Mouse (Mus musculus) adrenal gland (tissue): ENCODE results near the gene Ptdss2.

Experiments used
- intact Hi-C: fragments of 180-260 bp; cut with DNase I; formaldehyde crosslinking; loops from one replicate; pipeline ENCODE4 v1.15.1; 2025

The Ptdss2 gene

DNA sequence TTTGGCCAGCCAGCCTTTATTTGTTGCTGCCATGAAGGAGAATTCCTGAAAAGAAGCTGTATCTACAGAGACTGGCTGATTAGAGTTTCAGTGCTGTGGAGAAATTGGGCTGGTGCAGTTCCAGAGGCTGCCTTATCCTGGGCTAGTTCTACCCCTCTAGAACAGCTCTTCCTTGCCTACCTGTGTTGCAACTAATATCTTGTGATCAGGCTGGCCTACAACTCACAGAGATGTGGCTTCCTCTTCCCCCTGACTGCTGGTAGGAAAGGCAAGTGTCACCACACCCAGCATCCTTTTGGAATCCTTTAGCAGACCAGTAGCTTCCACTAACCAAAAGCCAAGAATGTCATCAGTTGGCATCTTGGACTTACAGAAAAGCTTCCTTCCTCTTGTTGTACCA, 47.7 kb downstream of the Ptdss2 start:
- intact Hi-C loops = loop anchor here (5.0 to 10.0 kb wide), 2 partner anchors 38 to 225 kb away; partner anchors contain the start of gene Pgghg

- intact Hi-C loops = no loop called here
These were observed 50.2 kb downstream of the Ptdss2 start, which contains the start of gene Rnh1 for GRCm38 (mm10) chr7:141172116-141173006. TSS of gene Rnh1 (minus strand) at chr7:141172857.

GRCm38 (mm10) chr7:141173323-141173850, 51.2 kb downstream of the Ptdss2 start:
- intact Hi-C loops = no loop called here

DNA sequence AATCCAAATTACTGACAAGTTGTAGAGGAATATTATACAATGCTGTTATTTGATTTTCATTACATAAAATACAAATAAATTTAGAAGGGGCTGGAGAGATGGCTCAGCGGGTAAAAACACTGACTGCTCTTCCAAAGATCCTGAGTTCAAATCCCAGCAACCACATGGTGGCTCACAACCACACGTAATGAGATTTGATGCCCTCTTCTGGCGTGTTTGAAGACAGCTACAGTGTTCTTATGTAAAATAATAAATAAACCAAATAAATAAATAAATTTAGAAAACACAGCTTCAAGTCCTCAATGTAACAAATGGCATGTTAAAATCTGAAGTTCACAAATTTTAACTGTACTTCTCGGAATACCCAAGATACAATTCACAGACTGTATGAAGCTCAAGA, 52.9 kb downstream of the Ptdss2 start:
- intact Hi-C loops = loop anchor here (5.0 kb wide), 1 partner anchor 33 kb away; no protein-coding TSS in a partner anchor

- intact Hi-C loops = loop anchor here (2.0 to 5.0 kb wide), 2 partner anchors 34 to 85 kb away; no protein-coding TSS in a partner anchor
These were observed 54.0 kb downstream of the Ptdss2 start for GRCm38 (mm10) chr7:141176173-141176572.

DNA sequence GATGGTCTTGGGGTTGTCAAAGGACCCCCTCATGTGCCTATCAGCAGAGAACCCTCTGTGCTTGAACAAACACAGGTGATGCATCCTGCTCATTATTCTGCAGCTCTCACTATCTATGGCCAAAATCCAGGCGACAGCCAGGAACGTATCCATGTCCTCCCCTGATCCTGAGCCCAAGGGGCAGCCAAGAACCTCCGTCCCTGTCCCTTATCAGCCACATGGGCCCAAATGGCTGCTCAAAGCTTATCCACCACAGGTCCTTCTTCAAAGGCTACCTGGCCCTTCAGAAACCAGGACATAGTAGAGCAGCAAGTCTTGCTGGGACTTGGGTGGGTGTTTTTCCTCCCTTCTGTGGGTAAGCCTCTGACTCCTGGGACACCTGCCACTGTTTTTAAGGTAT, 66.0 kb downstream of the Ptdss2 start:
- intact Hi-C loops = loop anchor here (10.0 kb wide), 1 partner anchor 343 kb away; the partner anchor contains the start of genes Odf3 and Scgb1c1

- intact Hi-C loops = loop anchor here (10.0 kb wide), 1 partner anchor 344 kb away; the partner anchor contains the start of genes Odf3 and Scgb1c1
These were observed 66.6 kb downstream of the Ptdss2 start for GRCm38 (mm10) chr7:141188733-141189132.

DNA sequence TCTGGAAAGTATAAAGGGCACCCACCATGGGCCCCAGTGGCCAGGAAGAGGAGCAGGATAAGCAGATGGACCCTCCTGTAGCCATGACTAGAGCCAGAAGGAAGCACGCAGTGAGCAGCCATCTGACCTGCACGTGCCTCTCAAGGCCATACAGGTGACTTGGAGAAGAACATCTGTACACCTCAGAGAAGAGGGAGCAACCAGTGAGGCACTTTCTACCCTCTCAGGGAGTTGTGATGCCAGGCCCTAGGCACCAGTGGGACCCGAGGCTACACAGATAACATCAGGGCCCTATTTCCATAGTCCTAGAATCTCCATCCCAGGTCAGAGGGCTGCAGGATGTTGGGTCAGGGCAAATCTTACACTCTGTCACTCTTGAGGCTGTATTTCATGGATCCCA, 68.0 kb downstream of the Ptdss2 start:
- intact Hi-C loops = no loop called here

DNA sequence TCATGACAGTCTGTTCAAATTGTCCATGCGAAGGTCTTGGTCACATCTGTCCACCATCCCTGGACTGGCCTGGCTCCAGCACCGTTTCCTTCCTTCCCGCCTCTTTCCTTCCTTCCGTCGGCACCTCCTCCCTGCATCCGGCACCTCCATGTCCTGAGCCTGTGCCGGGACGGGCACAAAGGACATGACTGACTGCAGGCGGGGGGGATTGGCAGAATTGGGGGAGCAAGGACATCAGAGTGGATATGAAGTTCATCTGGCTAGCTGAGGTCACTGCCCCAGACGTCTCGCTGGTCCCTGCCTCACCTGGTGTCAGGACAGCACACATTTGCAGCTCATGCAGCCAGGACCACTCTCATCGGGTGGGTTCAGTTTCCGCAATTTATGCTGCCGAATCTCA, 68.9 kb downstream of the Ptdss2 start:
- intact Hi-C loops = no loop called here

- intact Hi-C loops = no loop called here
These were observed 69.9 kb downstream of the Ptdss2 start for GRCm38 (mm10) chr7:141191796-141192685.

DNA sequence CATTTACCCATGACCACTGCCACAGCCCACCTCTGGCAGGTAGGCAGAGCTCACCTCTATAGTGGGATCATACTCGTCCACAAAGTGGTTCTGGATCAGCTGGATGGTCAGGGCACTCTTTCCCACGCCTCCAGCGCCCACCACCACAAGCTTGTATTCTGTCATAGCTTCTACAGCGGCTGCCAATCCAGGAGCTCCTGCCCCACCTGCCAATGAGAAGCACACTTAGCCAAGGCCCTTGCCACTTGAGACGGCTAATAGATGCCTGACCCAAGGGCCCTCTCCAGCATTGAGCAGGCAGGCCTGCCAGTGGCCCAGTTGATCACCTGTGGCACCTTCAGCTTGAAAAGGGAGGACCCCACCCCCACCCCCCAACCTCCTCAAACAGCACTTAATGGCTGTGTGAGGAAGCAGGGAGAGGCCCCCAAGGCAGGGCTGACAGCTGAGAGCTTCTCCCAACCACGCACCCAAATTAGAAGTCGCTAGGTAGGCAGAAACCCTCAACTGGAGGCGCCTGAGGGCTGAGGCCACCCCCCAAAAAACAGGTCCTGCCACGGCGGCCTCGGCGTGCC, 70.7 kb downstream of the Ptdss2 start:
- intact Hi-C loops = no loop called here

DNA sequence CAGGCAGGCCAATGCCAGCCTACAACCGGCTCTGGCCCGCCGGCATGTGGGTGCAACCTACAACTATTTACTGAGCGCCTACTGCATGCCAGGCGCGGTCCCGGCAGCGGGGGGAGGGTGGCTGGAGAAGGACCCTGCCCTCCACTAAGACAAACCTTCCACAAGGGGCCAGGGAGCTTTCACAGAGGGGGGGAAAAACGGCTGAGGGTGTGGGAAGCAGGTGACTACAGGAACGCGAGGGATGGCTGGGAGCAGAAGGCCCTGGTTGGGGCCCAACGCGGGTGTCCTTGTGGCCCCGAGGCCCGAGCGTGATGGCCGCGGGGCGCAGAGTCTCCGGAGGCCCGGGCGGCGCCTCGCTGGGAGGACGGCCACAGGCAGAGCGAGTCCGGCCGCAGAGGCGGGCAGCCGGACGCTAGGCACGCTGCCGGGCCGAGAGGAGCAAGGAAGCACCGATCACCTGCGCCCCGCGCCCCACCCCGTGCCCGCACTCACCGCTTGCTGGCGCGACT, 71.2 kb downstream of the Ptdss2 start:
- intact Hi-C loops = no loop called here

- intact Hi-C loops = no loop called here
These were observed 71.8 kb downstream of the Ptdss2 start, which contains the start of the genes Hras and Lrrc56 for GRCm38 (mm10) chr7:141193948-141194347. TSS of gene Hras (minus strand) at chr7:141194005. TSS of gene Lrrc56 (plus strand) at chr7:141194157.

DNA sequence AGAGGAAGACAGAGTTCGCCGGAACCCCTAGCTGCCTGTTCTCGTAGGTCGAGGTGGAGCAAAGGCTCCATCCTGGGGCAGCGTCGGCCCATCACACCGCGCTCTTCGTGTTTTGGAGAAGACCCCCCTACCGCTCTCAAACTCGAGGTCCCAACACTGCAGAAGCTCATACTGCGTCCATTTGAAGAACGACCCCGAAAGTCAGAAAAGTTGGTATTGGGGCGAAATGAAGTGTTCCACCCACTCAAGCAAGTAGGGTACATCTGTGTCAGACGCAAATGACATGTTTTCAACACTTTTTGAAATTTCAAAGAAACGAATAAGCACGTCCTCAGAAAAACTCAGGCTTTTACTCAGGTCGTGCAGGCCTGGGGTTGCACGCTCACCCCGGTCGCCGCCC, 72.2 kb downstream of the Ptdss2 start:
- intact Hi-C loops = no loop called here

GRCm38 (mm10) chr7:141194830-141195229, 72.6 kb downstream of the Ptdss2 start:
- intact Hi-C loops = no loop called here

GRCm38 (mm10) chr7:141195754-141196153, 73.6 kb downstream of the Ptdss2 start:
- intact Hi-C loops = no loop called here

DNA sequence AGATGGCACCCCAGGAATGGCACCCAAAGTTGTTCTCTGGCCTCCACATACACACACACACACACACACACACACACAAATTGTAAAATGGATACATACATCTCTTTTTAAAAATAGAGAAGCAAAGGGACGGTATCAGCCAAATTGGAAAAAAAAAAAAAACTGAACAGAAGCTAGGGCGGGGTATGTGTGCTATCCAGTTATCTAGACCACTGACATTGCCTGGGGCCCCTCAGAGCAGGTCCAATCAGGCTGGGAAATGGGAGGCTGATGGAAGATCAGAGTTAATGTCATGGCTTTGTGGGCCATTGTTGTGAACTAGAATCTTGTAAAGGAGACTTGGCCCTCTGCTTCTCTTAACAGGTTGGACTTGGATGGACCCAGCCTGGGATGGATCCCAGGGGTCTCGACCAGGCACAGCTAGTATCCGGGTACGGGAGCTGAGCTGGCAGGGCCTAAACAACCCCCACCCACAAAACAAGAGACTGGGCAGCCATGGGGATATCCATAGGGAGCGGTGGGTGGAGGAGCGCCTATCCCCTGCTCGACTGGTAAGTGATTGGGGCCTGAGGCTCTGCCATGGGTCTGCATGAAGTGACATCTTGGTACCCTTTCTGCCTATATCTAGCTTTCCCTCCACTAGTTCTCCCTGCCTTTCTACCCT, 74.6 kb downstream of the Ptdss2 start:
- intact Hi-C loops = no loop called here

DNA sequence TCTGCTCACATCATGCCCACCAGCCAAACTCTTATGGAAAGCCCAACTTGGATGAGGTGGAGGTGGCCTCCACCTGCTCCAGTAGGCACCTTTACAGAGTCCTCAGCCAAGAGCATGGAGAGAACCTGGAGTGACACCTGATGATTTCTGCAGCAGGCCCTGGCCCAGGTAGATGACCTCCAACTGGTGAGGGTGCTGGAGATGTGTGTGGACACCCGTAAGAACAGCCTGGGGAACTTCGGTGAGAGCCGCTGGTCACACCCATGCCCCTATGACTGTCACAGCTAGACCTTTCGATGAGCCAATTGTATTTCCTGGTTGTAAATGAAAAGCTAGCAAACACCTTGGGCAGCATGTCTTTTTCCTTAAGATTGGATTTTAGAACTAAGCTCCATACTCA, 75.9 kb downstream of the Ptdss2 start:
- intact Hi-C loops = no loop called here

DNA sequence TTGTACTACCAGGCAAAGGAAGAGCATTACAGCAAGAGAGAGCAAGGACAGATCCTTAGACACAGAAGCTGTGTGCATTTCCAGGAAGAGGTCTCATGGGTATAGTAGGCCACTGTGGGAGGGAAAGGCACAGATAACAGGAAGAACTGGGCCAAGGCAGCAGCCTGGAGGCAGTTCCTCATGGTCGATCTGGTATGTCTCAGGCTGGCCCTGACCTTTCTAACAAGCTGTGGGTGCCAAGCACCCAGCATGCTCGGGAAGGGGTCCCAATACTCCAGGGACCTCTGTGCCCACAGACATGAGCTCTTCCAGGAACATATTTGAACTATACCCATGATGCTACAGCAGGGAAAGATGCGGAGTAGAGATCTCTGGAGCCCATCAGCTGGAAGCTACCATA, 82.4 kb downstream of the Ptdss2 start:
- intact Hi-C loops = no loop called here

GRCm38 (mm10) chr7:141205504-141205903, 83.3 kb downstream of the Ptdss2 start:
- intact Hi-C loops = no loop called here
